Mouse (Mus musculus) liver, embryonic 15.5 days (tissue): ENCODE measurements around the gene Zfp786. TPM values are rescaled to one million over a fixed set of nuclear protein-coding genes. Genes with fewer than 3 reads are reported as not detected.
"Not testable (repeated sequence)": the region's sequence is repeated elsewhere in the genome, so short reads cannot be mapped to it uniquely, and the experiment has no call there.

Experiments
- ATAC-seq: fragments of 200-750 bp; cut with Nextera tagmentation; 2 replicates; pipeline ENCODE4 v1.8.0; 2017; ENCODE audit warnings: moderate number of reproducible peaks, mild to moderate bottlenecking, moderate library complexity; ENCODE audit not compliant: insufficient read depth
- H3K27ac ChIP-seq: fragments of 300-500 bp; sonication (generic); replicated peaks from 2 replicates; pipeline ENCODE4 v1.5.1; 2015; ENCODE audit warnings: mild to moderate bottlenecking, inconsistent platforms
- H3K27me3 ChIP-seq: fragments of 300-500 bp; sonication (generic); 2 replicates; pipeline ENCODE4 v1.6.1; 2015; ENCODE audit warnings: mild to moderate bottlenecking, inconsistent platforms
- H3K36me3 ChIP-seq: fragments of 300-500 bp; sonication (generic); replicated peaks from 2 replicates; pipeline ENCODE4 v1.6.1; 2015; ENCODE audit warnings: moderate library complexity, mild to moderate bottlenecking, inconsistent platforms
- H3K4me1 ChIP-seq: fragments of 300-500 bp; sonication (generic); replicated peaks from 2 replicates; pipeline ENCODE4 v1.6.1; 2015; ENCODE audit warnings: inconsistent platforms
- H3K4me2 ChIP-seq: fragments of 300-500 bp; sonication (generic); 2 replicates; pipeline ENCODE4 v1.6.1; 2015; ENCODE audit warnings: moderate library complexity, mild to moderate bottlenecking, inconsistent platforms
- H3K4me3 ChIP-seq: fragments of 300-500 bp; sonication (generic); replicated peaks from 2 replicates; pipeline ENCODE4 v1.5.1; 2015; ENCODE audit warnings: mild to moderate bottlenecking, inconsistent platforms
- H3K9ac ChIP-seq: fragments of 300-500 bp; sonication (generic); 2 replicates; pipeline ENCODE4 v1.6.1; 2015; ENCODE audit warnings: moderate library complexity, mild to moderate bottlenecking, inconsistent platforms
- H3K9me3 ChIP-seq: fragments of 300-500 bp; sonication (generic); replicated peaks from 2 replicates; pipeline ENCODE4 v1.6.1; 2016; ENCODE audit warnings: inconsistent platforms
- WGBS: fragments of 180-500 bp; shearing (Covaris S2); methylation state at CpG from one replicate; pipeline ENCODE4 v1.1.7; 2015; ENCODE audit warnings: mixed read lengths; ENCODE audit not compliant: insufficient replicate concordance; 5-methylcytosine and 5-hydroxymethylcytosine counted together
- polyA plus RNA-seq: library from polyadenylated mRNA; unstranded; fragments of >200 nt; fragmentation: Nextera tagmentation; extraction: Ambion mirVana; gene quantifications from 2 replicates; pipeline ENCODE4 v1.2.1, GENCODE M21; 2015

Zfp786 gene
- 0.39 and 0.41 TPM in 2 replicates for polyA plus RNA-seq

DNA sequence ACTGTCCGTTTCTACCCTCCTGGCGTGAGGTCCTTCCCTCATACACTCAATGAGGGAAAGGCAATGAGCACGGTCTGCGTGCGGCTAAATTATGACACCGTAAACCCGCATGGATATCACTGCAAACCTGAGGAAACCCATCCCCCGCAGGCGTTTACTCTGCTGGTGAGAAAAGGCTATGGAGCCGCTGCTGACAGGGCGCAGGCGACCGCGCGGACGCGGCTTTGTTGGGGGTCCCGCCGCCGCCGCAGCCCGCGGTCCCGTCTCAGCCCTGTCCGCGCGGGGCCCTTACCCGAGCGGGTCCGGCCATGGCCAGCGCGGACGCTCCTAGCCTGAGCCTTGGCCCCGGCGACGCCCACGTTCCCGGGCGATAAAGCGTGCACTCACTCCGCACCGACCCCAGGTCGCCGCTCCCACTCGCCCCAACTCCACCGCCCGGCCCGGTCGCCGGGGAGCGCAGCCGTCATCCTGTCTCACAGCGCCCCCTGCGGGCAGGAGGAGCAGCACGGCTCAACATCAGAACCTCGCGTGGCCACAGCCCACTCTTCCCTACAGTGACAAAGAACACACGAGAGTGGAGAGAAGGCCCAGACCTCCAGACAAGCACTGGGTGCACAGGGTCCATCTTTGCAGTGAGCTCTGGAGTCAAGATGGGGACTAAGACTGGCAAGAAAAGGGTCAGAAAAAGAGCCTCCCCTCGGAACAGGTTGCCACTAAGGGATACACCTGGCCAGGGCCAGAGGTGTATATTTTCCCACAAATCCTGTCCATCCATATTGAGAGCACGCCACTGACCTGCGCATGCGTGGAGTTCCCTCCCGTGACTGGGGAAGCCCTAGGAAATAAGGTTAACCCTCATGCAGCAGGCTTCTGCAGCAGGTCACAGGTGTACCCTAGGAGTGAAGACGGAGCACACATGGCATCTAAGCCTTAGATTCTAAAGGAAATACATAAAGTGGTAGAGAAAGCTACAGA is at the start of gene Zfp786:
TSS of gene Zfp786 (minus strand) at position 764 of the 975 bp plus-strand sequence.
- peak within 1 kb of the TSS; percentile 85 for H3K4me3 ChIP-seq
- peak; percentile 84 for ATAC-seq
- WGBS: 2% methylated on average over 64 of the region's 64 CpGs
- no peaks in the 10 kb centered on the region for H3K36me3 ChIP-seq
- peak within 1 kb of the TSS; percentile 95 for H3K4me2 ChIP-seq
- no peaks in the 10 kb centered on the region for H3K27me3 ChIP-seq
- no peaks in the 10 kb centered on the region for H3K9me3 ChIP-seq
- H3K4me1 ChIP-seq: peaks cover 25% of the 10 kb centered on the region
- H3K9ac ChIP-seq: peak within 1 kb of the TSS; percentile 80
- peak within 1 kb of the TSS; percentile 68 for H3K27ac ChIP-seq

DNA sequence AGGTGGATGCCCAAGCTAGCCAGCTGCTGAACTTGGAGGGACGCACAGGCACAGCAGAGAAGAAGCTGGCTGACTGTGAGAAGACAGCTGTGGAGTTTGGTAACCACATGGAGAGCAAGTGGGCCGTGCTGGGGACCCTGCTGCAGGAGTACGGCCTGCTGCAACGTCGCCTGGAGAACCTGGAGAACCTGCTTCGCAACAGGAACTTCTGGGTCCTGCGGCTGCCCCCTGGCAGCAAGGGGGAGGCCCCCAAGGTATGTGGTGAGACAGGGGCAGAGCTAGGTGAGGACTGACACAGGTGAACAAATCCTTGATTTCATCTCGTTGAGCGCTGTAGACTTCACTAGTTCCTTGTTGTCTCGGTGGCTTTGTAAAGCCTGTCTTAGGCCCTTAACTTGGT is 49.5 kb upstream of the Zfp786 start:
- no peak overlapping the region for H3K4me3 ChIP-seq
- H3K4me2 ChIP-seq: no peak overlapping the region
- H3K9ac ChIP-seq: no peak overlapping the region
- ATAC-seq: no peak
- H3K27me3 ChIP-seq: no peaks in the 10 kb centered on the region
- H3K36me3 ChIP-seq: peaks cover 48% of the 10 kb centered on the region
- H3K9me3 ChIP-seq: no peaks in the 10 kb centered on the region
- no peak overlapping the region for H3K27ac ChIP-seq
- H3K4me1 ChIP-seq: peaks cover 27% of the 10 kb centered on the region
- WGBS: 77% methylated on average over 10 of the region's 10 CpGs

- Histone ChIP-seq H3K9ac (peak overlapping the region; percentile 89), H3K9me3 (no peaks in the 10 kb centered on the region), H3K27ac (no peak overlapping the region), H3K36me3 (peaks cover 40% of the 10 kb centered on the region), H3K4me2 (peak overlapping the region; percentile 93), H3K27me3 (no peaks in the 10 kb centered on the region), H3K4me3 (peak overlapping the region; percentile 75), H3K4me1 (peaks cover 27% of the 10 kb centered on the region)
- 49% methylated on average over 4 of the region's 4 CpGs for WGBS
- no peak for ATAC-seq
Measured at GRCm38 (mm10) chr6:47879049-47879716, 48.5 kb upstream of the Zfp786 start.

DNA sequence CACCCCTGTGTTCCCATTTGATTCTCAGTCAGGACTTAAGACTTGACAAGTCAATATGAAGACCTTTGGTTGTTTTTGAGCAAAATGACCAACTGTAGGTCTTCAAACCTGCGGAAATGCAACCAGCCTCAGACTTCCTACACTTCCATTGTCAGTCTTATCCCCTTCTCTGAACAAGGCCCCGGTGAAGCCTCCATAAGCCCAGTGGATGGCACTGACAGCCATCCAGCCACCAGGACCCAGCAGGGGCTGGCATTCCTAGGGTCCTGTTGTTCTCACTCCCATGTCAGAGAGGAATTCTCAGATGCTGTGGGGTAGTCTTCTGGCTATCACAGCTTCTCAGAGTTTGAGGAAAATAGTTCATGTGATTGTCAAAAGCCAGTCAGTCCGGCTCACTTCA is 47.9 kb upstream of the Zfp786 start:
- Histone ChIP-seq H3K4me3 (peak overlapping the region; percentile 75), H3K27ac (0 out of 2 replicates have a peak overlapping the region, but pooled peaks have one; percentile 94), H3K36me3 (peaks cover 35% of the 10 kb centered on the region), H3K4me1 (peaks cover 27% of the 10 kb centered on the region), H3K9ac (peak overlapping the region; percentile 89), H3K4me2 (peak overlapping the region; percentile 93), H3K27me3 (no peaks in the 10 kb centered on the region), H3K9me3 (no peaks in the 10 kb centered on the region)
- no peak for ATAC-seq
- WGBS: 48% methylated on average over 3 of the region's 3 CpGs

- Histone ChIP-seq H3K27me3 (no peaks in the 10 kb centered on the region), H3K36me3 (peaks cover 30% of the 10 kb centered on the region), H3K4me1 (peaks cover 27% of the 10 kb centered on the region), H3K4me2 (peak overlapping the region; percentile 93), H3K9me3 (no peaks in the 10 kb centered on the region), H3K4me3 (peak overlapping the region; percentile 75), H3K9ac (peak overlapping the region; percentile 89), H3K27ac (peak overlapping the region; percentile 94)
- ATAC-seq: no peak; the same call in 1 of the 2 replicates
- under 1% methylated on average over 11 of the region's 11 CpGs for WGBS
Measured at GRCm38 (mm10) chr6:47878133-47878514, 47.5 kb upstream of the Zfp786 start.

- Histone ChIP-seq H3K27me3 (no peaks in the 10 kb centered on the region), H3K27ac (peak overlapping the region; percentile 94), H3K9ac (peak overlapping the region; percentile 89), H3K4me3 (peak overlapping the region; percentile 75), H3K9me3 (no peaks in the 10 kb centered on the region), H3K4me2 (peak overlapping the region; percentile 93), H3K4me1 (peaks cover 27% of the 10 kb centered on the region), H3K36me3 (peaks cover 25% of the 10 kb centered on the region)
- WGBS: under 1% methylated on average over 71 of the region's 71 CpGs
- peak; percentile 93 for ATAC-seq
Measured at GRCm38 (mm10) chr6:47877461-47878132, 46.9 kb upstream of the Zfp786 start.

GRCm38 (mm10) chr6:47877058-47877457 is 46.4 kb upstream of the Zfp786 start, which contains the start of gene Zfp282:
Gene Zfp282 (plus strand): TSS chr6:47877204.
- H3K9ac ChIP-seq: peak within 1 kb of the TSS; percentile 89
- peaks cover 21% of the 10 kb centered on the region for H3K36me3 ChIP-seq
- ATAC-seq: no peak
- H3K27me3 ChIP-seq: no peaks in the 10 kb centered on the region
- H3K27ac ChIP-seq: peak within 1 kb of the TSS; percentile 94
- no peaks in the 10 kb centered on the region for H3K9me3 ChIP-seq
- 3% methylated on average over 9 of the region's 9 CpGs for WGBS
- H3K4me3 ChIP-seq: peak within 1 kb of the TSS; percentile 75
- peaks cover 27% of the 10 kb centered on the region for H3K4me1 ChIP-seq
- H3K4me2 ChIP-seq: peak within 1 kb of the TSS; percentile 93

DNA sequence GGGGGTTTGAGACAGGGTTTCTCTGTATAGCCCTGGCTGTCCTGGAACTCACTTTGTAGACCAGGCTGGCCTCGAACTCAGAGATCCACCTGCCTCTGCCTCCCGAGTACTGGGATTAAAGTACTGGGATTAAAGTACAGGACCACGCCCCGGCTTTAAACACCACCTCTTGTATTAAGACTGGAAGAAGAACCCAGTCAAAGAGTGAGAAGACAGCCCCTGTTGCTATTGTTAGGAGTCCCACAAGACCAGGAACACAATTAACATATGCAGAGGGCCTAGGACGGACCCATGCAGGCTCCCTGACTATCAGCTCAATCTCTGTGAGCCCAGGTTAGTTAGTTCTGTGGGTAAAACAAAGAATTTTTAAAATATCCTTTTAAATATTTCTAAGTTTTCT is 41.6 kb upstream of the Zfp786 start:
- 71% methylated on average over 5 of the region's 5 CpGs for WGBS
- no peak for ATAC-seq
- peaks cover 2% of the 10 kb centered on the region; the same call in 1 of the 2 replicates for H3K36me3 ChIP-seq
- H3K4me3 ChIP-seq: no peak overlapping the region
- H3K4me1 ChIP-seq: peaks cover 3% of the 10 kb centered on the region; the same call in 1 of the 2 replicates
- no peaks in the 10 kb centered on the region for H3K27me3 ChIP-seq
- no peaks in the 10 kb centered on the region for H3K9me3 ChIP-seq
- no peak overlapping the region for H3K9ac ChIP-seq
- no peak overlapping the region for H3K27ac ChIP-seq
- no peak overlapping the region for H3K4me2 ChIP-seq

- H3K9me3 ChIP-seq, H3K36me3 ChIP-seq, H3K9ac ChIP-seq, H3K4me3 ChIP-seq, H3K4me2 ChIP-seq, H3K4me1 ChIP-seq, H3K27me3 ChIP-seq, H3K27ac ChIP-seq, ATAC-seq: not testable (repeated sequence)
- 74% methylated on average over 3 of the region's 3 CpGs for WGBS
Measured at GRCm38 (mm10) chr6:47857729-47858128, 27.1 kb upstream of the Zfp786 start.

GRCm38 (mm10) chr6:47857241-47857640 is 26.6 kb upstream of the Zfp786 start:
- 79% methylated on average over 6 of the region's 6 CpGs for WGBS
- H3K9ac ChIP-seq: no peak overlapping the region
- no peaks in the 10 kb centered on the region for H3K27me3 ChIP-seq
- H3K4me2 ChIP-seq: no peak overlapping the region
- H3K9me3 ChIP-seq: no peaks in the 10 kb centered on the region
- peaks cover 9% of the 10 kb centered on the region; the same call in 1 of the 2 replicates for H3K36me3 ChIP-seq
- H3K4me1 ChIP-seq: no peaks in the 10 kb centered on the region
- ATAC-seq: no peak
- no peak overlapping the region for H3K4me3 ChIP-seq
- no peak overlapping the region for H3K27ac ChIP-seq
